Mouse (Mus musculus) gastrocnemius, postnatal 14 days (tissue): ENCODE data around the gene Tmem169. TPM values are rescaled to one million over a fixed set of nuclear protein-coding genes. Genes with fewer than 3 reads are reported as not detected.

Source experiments
- DNase-seq: peaks from one replicate; pipeline ENCODE4 v3.0.0; 2021; ENCODE audit warnings: mixed read lengths
- intact Hi-C: fragments of 180-260 bp; cut with DNase I; formaldehyde crosslinking; loops from one replicate; pipeline ENCODE4 v1.15.1; 2025; ENCODE audit warnings: low total_unique reads
- total RNA-seq, 2 experiments: library from RNA; stranded (reverse); gene quantifications; 2 replicates each; pipeline ENCODE4 v1.2.3; 2021

Tmem169 gene
- total RNA-seq, 2 experiments from 2014 or later, result 0.07 to 0.14 TPM

DNA sequence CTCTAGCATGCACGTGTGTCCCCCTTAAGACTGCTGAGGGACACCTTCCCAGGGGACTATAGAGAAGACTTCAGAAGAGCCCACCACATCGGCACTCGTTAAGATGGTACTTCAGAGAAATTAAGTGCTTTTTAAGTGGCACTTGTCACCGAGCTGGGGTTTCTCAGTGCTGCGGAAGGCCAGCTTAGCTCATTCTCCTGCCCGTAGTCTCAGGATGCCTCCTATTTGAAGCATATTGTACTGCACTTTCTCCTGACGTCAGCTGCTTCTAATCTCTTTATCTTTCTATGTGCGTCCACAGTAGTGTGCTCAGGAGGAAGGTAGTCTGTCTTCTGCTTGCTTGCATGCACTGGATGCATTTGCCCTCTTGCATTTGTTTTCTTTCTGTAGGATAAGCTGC is 32.2 kb downstream of the Tmem169 start:
- intact Hi-C loops, result loop anchor here (10.0 kb wide), 1 partner anchor 268 kb away; the partner anchor contains the start of gene Smarcal1
- DNase-seq, result no peak

DNA sequence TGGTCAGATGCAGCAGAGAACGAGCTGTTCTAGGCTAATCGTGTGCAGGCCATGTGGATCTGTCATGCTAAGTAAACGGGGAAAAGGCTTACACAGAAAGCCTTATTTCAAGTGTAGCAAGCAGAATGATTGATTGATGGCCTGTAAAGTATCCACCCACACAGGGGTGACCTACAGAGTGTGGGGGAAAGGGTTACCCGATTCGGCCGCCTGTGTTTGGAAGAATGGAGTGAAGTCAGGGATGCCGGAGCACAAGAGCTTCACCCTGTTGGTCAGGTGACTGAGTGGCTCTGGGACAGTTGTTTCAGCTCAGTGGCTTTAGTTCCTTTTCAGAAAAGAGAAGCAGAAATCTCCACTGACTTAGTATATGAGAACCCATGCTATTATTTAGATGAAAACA is 32.7 kb downstream of the Tmem169 start:
- DNase-seq, result no peak
- intact Hi-C loops, result loop anchor here (10.0 kb wide), 1 partner anchor 268 kb away; the partner anchor contains the start of gene Smarcal1

DNA sequence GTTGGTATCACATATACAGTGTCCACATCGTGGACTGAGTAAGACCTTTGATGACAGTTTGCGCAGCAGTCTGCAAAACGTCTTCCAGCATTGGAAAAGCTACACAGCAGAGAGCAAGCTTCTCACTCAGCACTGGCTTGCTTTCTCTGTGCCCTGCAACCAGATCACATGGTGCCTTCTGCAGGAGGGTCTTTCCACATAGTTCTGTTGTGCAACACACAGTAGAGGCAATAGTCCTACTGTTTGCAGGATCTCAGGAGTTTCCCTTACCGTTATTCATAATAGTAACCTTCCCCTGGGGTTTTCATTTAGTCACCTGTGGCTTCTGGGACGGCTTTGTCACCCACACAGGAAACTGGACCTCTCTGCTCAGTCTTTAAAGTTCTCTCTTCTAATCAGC is 36.6 kb downstream of the Tmem169 start:
- intact Hi-C loops, result no loop called here
- DNase-seq, result no peak

DNA sequence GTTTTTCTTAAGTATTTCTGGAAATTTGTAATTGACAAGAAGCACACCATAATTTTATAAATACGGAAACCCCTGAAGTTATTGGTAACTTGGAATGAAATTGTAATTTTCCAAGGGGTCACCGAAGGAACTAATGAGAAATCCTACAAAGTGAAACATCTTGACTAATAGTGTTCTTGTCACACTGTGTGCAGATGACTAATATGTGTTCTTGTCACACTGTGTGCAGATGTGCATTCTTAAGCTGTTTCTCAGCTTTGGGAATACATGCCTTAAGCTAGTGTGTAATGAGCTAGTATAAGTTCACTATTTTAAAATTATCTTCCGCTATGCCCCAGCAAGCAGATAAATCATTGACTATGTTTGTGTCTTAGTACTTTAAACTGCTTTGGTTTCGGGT is 39.1 kb downstream of the Tmem169 start:
- intact Hi-C loops, result no loop called here
- DNase-seq, result no peak

DNA sequence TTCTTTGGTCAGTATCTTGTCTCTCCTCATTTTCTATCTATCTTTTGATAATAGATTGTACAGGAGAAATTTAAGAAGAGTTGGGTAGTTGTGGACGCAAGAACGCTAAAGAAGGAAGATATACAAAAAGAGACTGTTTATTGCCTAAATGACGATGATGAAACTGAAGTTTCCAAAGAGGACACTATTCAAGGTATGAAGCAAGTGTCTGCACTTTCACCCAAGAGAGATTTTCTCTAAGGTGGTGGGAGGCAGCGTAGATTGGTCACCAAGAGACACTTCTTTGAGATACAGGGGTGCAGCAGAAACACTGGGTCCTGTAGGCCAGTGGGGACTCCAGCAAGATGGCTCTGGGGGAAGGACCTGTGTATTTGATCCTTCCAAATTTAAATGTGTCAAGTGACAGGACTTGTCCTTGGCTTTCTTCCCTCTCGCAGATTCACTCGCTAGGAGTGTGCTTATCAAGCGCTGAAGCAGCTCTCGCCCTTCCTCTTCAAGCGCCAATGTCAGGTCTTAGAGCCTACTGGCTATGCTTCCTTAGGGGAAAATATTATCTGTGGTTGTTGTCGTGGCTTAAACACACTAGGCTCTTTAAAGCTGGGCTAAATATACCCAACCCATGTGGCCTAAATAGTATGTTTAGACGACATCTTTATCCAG is 42.1 kb downstream of the Tmem169 start:
- intact Hi-C loops, result no loop called here
- DNase-seq, result no peak

DNA sequence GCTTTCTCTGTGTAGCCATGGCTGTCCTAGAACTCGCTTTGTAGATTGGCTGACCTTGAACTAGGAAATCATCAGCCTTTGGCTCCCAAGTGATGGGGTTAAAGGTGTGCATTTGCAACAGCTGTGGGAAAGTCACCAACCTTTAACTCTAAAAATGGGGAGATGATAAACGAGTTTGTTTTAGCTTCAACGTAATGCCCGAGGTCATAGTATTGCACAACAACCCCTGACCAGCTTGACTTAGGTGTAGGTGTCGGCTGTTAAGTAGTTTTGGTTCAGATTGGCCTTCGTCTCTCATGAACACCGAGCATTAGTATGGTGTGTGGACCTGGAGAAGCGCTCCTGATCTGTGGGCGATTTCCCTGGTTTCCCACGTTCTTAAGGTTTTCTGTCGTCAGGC is 50.6 kb downstream of the Tmem169 start:
- intact Hi-C loops, result no loop called here
- DNase-seq, result no peak

DNA sequence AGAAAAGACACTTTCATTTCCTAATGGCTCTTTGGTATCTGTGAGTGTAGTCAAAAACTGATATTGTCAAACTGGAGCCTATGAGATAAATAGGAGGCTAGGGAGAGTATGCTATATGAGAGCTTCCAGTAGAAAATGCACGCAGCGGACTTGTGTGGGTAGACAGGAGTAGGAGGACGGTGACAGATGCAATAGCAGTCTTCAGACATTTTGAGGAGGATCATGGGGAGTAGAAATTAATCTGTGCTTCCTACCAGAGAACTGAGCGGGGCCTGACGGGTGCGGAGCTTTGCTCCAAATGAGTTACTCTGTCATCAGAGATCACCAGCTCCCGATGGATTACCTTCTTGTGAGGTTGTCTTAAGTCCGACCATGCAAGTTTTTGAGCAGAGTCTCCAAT is 52.6 kb downstream of the Tmem169 start:
- no peak for DNase-seq
- intact Hi-C loops, result no loop called here

DNA sequence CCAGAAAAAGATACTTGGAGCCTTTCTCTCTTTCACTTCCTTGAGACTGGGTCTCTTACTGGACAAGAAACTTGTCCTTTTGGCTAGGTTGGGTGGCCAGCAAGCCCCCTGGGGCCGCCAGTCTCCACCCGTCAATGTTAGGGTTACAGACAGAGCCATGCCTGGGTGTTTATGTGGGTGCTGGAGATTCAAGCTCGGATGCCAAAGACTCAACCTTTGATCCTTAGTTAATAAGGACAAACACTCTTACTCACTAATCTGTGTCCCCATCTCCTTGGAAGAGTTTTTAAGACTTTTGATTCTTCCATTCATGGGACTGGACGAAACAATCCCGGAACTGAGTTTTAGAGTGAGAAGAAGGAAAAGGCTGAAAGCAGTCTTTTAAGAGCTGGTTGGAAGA is 54.2 kb downstream of the Tmem169 start:
- intact Hi-C loops, result no loop called here
- DNase-seq, result no peak

DNA sequence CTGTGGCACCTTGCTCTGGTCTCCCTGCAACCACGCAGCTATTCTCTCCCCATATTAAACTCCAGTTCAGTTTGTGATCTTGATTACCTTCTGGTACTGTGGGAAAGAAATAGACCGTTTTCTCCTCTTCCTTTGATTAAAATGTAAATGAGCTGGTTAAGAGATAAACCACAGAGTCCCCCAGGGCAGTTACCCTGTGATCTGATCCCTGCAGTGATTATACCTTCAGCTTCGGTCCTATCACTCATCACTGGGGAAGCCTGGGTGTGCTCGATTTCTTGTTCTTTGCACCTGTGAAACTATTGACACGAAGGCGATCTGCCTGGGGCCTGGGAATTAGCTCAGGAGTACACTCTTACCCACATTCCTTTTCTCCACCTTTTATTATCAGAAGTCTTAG is 63.7 kb downstream of the Tmem169 start:
- intact Hi-C loops, result no loop called here
- DNase-seq, result no peak

Other genes with a start within 250 kb of the Tmem169 start
- 10 to 100 TPM; 25.9 to 27.4 TPM for gene Mreg, start 72.1 kb upstream of the Tmem169 start, total RNA-seq
- gene Pecr, start 55 bp upstream of the Tmem169 start, total RNA-seq, result 10 to 100 TPM; 19.6 to 20.5 TPM
- 10 to 100 TPM; 19.3 to 20.9 TPM for gene Xrcc5, start 23.1 kb downstream of the Tmem169 start, total RNA-seq